Mouse (Mus musculus) induced T-regulatory cell, adult 2 months (primary cell): ENCODE measurements around the gene Ahdc1.

Experiments
- DNase-seq: peaks from one replicate; pipeline ENCODE4 v3.0.0-alpha.2; 2012; ENCODE audit warnings: low read depth

Gene Ahdc1

GRCm38 (mm10) chr4:133055163-133055951 lies 44.3 kb downstream of the Ahdc1 start:
- DNase-seq, result no peak

GRCm38 (mm10) chr4:133056069-133056890 lies 45.2 kb downstream of the Ahdc1 start:
- DNase-seq, result peak; percentile 92

- peak; percentile 77 for DNase-seq
These were observed 46.5 kb downstream of the Ahdc1 start for GRCm38 (mm10) chr4:133057389-133058122.

- DNase-seq, result no peak
These were observed 47.0 kb downstream of the Ahdc1 start for GRCm38 (mm10) chr4:133058123-133058453.

- no peak for DNase-seq
These were observed 47.7 kb downstream of the Ahdc1 start for GRCm38 (mm10) chr4:133058513-133059480.

- no peak for DNase-seq
These were observed 49.6 kb downstream of the Ahdc1 start for GRCm38 (mm10) chr4:133060702-133061101.

DNA sequence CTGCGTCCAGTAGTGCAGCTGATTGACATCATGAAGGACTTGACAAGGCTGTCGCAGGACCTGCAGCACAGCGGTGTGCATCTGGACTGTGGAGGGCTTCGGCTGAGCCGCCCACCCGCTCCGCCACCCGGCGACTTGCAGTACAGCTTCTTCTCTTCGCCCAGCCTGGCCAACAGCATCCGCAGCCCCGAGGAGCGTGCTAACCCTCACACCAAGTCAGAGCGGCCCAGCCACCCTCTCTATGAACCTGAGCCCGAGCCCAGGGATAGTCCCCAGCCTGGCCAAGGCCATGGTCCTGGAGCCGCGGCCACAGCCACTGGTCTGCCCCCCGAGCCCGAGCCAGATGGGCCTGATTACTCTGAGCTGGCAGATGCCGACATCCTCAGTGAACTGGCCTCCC lies 50.7 kb downstream of the Ahdc1 start:
- no peak for DNase-seq

GRCm38 (mm10) chr4:133062286-133062685 lies 51.2 kb downstream of the Ahdc1 start:
- DNase-seq, result no peak

DNA sequence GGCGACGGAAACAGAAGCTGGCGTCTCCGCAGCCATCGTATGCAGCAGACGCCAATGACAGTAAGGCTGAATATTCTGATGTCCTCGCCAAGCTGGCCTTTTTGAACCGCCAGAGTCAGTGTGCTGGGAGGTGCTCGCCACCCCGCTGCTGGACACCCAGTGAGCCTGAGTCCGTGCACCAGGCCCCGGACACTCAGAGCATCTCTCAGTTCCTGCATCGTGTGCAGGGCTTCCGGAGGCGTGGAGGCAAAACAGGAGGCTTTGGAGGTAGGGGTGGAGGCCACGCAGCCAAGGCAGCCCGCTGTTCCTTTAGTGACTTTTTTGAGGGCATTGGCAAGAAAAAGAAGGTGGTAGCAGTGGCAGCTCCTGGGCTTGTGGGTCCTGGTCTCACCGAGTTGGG lies 52.1 kb downstream of the Ahdc1 start:
- no peak for DNase-seq

DNA sequence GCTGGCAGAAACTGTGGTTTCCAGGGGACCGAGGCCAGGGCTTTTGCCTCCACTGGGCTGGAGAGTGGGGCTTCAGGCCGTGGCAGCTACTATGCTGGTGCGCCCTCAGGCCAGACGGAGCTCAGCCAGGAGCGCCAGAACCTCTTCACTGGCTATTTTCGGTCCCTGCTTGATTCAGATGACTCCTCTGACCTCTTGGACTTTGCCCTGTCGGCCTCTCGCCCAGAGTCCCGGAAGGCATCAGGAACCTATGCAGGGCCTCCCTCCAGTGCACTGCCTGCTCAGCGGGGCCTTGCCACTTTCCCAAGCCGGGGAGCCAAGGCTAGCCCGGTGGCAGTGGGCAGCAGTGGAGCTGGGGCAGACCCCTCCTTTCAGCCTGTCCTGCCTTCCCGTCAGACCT lies 52.7 kb downstream of the Ahdc1 start:
- no peak for DNase-seq

DNA sequence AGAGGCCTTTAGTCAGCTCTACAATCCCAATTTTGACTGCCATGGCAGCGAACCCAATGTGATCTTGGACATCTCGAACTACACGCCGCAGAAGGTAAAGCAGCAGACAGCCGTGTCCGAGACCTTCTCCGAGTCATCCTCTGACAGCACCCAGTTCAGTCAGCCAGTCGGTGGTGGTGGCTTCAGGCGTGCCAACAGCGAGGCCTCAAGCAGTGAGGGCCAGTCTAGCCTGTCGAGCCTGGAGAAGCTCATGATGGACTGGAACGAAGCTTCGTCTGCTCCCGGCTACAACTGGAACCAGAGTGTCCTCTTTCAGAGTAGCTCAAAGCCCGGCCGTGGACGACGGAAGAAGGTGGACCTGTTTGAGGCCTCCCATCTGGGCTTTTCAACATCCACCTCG lies 53.7 kb downstream of the Ahdc1 start:
- no peak for DNase-seq

DNA sequence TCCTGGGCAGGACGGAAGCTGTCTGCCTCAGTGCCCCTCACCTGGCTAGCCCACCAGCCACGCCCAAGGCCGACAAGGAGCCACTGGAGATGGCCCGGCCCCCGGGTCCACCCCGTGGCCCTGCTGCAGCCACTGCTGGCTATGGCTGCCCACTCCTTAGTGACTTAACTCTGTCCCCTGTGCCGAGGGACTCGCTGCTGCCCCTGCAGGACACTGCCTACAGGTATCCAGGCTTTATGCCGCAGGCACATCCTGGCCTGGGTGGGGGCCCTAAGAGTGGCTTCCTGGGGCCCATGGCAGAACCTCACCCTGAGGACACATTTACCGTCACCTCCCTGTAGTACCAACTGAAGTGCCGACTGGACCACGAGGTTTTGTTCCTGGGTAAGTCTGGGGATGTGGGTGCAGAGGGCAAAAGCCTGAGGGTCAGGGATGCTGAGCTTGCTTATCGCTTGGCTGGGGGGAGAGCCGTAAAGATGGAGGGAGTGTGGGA lies 54.9 kb downstream of the Ahdc1 start:
- no peak for DNase-seq

- no peak for DNase-seq
These were observed 57.5 kb downstream of the Ahdc1 start for GRCm38 (mm10) chr4:133068400-133069138.

DNA sequence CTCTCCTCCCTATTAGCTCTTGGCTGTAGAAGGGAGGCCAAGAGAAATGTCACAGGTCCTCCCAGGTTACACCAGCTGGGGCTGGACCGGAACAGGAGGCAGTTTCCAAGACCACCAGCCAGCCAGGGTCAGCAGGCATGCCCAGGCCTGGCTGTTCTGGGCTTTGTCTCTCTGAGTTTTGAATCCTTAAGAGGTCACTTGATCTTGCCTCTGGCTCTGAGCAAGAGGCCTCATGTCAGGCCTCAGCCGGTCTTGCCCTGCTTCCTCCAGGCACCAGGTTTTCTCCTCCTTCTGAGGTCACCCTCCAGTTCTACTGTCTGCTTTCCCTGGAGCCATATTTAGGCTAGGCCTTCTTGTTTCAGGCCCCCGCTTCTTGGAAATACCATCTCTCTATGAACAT lies 59.3 kb downstream of the Ahdc1 start:
- no peak for DNase-seq

DNA sequence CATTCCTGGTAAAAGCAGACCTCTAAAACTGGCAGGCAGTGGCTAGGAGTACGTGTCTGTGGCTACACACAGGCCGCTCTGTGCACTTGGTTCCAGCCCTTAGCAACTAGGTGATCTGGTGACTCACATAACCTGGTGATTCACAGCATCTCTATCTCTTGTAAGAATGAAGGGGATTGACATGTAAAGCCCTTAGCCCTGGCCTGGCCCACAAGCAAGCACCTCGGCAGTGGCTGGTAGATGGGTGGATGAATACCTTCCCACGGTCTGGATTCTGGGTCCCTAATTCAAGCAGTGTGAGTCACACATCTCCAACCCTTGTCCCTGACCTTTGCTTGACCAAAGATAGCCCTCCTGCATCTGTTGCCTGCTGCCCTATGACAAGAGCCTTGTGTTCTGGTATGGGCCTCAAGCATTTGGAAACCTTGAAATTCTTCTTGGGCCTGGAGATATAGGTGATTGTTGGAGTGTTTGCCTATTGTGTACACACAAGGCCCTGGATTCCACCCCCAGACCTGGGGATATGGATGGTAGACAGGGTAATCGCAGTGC lies 59.8 kb downstream of the Ahdc1 start:
- DNase-seq, result no peak

DNA sequence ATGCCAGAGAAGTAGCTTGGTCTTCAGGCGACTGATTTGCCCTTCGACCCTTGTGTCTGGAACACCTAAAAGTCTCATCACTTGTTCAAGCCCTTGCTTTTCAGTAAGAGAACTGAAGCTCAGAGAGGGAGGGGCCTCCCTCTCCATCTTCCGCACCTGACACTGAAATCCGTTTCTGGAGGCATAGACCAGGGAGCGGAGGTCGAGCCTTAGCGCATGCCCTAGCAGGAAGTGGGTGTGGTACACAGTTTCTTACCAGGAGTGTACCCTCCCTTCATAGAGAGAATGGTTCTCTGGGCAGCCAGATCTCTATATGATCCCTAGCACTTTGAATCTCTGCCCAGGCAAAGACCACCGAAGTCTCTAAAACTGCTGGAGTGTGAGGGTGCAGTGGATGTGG lies 62.1 kb downstream of the Ahdc1 start:
- peak; percentile 73 for DNase-seq

- no peak for DNase-seq
These were observed 63.2 kb downstream of the Ahdc1 start for GRCm38 (mm10) chr4:133074070-133074819.

DNA sequence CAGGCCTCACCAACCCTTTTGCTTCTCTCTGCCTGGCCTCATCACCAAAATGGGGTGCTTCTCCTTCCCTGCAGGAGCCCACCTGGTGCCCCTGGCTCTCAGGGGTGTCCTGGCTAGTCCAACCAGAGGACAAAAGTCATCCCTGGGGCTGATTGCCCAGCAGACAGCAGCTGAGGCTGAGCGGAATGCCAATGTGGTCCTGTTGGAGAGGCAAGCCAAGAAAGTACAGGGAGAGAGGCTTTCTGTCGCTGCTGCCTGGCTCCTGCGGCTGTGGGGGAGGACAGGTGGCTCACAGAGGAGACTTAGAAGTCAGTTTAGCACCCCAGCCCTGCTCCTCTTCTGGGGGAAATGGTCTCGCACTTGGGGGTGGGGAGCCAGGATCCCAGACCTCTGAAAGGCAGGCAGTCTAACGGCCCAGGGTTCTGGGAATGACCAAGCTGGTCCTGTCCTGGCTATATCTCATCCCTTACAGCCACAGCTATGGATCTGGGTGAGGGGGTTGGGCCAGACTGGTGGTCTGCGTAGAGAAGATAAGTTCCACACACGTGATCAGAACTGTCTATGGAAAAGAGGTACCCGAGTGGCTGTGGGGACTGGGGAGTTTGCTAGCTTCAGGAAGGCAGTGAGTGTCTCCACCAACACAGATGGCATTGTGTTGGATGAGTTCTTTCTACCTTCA lies 64.0 kb downstream of the Ahdc1 start:
- DNase-seq, result no peak

GRCm38 (mm10) chr4:133078947-133079346 lies 67.9 kb downstream of the Ahdc1 start:
- DNase-seq, result peak; percentile 85
